In genomic region chr15:12420915-12421314, GRCm38 (mm10) we compare ENCODE assay signal across 21 mouse cellular contexts.
"Had no signal": no experiment of that assay in that cellular context is flagged by ENCODE, and none has a peak within 500 bp of the region (broad histone marks: within the 10 kb centered on the region; RNA-seq: fewer than 3 reads in every experiment).

No protein-coding gene starts in this region.

- DNase-seq: kidney, adult 8-10 months; kidney, postnatal 14 days; kidney, postnatal 4 days; liver; lung, adult 18-20 months; lung, postnatal 14 days; lung, postnatal 4 days; thymus, postnatal 25 days had no signal

- H3K27ac ChIP-seq: kidney, embryonic 15.5 days; limb, embryonic 10.5 days; limb, embryonic 13.5 days; liver, embryonic 12.5 days; liver, embryonic 15.5 days; lung, embryonic 15.5 days; midbrain, embryonic 10.5 days; midbrain, embryonic 13.5 days; neural tube, embryonic 13.5 days; stomach, embryonic 15.5 days had no signal

- H3K4me3 ChIP-seq: kidney, embryonic 15.5 days; limb, embryonic 10.5 days; limb, embryonic 13.5 days; liver, embryonic 12.5 days; liver, embryonic 15.5 days; lung, embryonic 15.5 days; megakaryocyte, embryonic 14.5 days; midbrain, embryonic 10.5 days; midbrain, embryonic 13.5 days; myocyte; neural tube, embryonic 13.5 days; stomach, embryonic 15.5 days had no signal

- H3K4me2 ChIP-seq: kidney, embryonic 15.5 days; limb, embryonic 13.5 days; liver, embryonic 12.5 days; liver, embryonic 15.5 days; lung, embryonic 15.5 days; midbrain, embryonic 13.5 days; neural tube, embryonic 13.5 days; stomach, embryonic 15.5 days had no signal

- H3K9ac ChIP-seq: kidney, embryonic 15.5 days; limb, embryonic 13.5 days; liver, embryonic 12.5 days; liver, embryonic 15.5 days; lung, embryonic 15.5 days; midbrain, embryonic 13.5 days; neural tube, embryonic 13.5 days; stomach, embryonic 15.5 days had no signal

- ATAC-seq: liver, embryonic 12.5 days; midbrain, embryonic 13.5 days; midbrain, embryonic 16.5 days had no signal

- H3K27me3 ChIP-seq: kidney, embryonic 15.5 days; limb, embryonic 13.5 days; liver, embryonic 12.5 days; liver, embryonic 15.5 days; lung, embryonic 15.5 days; midbrain, embryonic 13.5 days; neural tube, embryonic 13.5 days; stomach, embryonic 15.5 days had no signal

- H3K36me3 ChIP-seq: kidney, embryonic 15.5 days; limb, embryonic 10.5 days; liver, embryonic 12.5 days; liver, embryonic 15.5 days; lung, embryonic 15.5 days; midbrain, embryonic 10.5 days; midbrain, embryonic 13.5 days; neural tube, embryonic 13.5 days; stomach, embryonic 15.5 days had no signal

- H3K4me1 ChIP-seq: liver, embryonic 12.5 days; liver, embryonic 15.5 days; lung, embryonic 15.5 days; neural tube, embryonic 13.5 days; stomach, embryonic 15.5 days had no signal

- H3K9me3 ChIP-seq: kidney, embryonic 15.5 days; limb, embryonic 10.5 days; limb, embryonic 13.5 days; liver, embryonic 12.5 days; liver, embryonic 15.5 days; lung, embryonic 15.5 days; megakaryocyte, embryonic 14.5 days; midbrain, embryonic 10.5 days; midbrain, embryonic 13.5 days; neural tube, embryonic 13.5 days; stomach, embryonic 15.5 days had no signal
